Mouse (Mus musculus): ENCODE data around the gene Rbm19.
A peak's percentile ranks its signal among the peaks of the same experiment; 100 is the strongest.

DNA sequence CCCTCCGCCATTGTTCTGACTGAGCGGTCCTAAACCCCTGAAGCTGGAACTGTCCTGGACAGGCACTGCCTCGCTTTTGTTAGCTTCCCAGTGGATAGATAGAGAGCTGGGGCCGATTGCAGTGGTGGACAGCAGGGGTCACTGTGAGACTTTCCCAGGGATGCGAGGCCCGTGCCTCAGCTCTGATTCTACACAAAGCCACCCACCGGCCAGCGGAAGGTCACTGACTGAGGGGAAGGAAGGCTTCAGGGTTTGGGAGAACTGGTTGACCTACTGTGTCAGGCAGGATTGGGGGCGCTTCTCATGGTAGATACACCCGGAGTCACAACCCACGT lies 29.8 kb downstream of the Rbm19 start:
- TF ChIP-seq POLR2A (IDR thresholded peaks at IDR 0.05; ENCODE audit: borderline replicate concordance, extremely low read depth, insufficient read depth, insufficient read length, poor library complexity, severe bottlenecking), result peak; percentile 21; the same call in 1 of the 2 replicates
- TF ChIP-seq CTCF (IDR thresholded peaks at IDR 0.05; ENCODE audit: borderline replicate concordance, extremely low read depth, insufficient read depth, insufficient read length), result peak; percentile 92
